Mouse (Mus musculus) brain, embryonic 14.5 days (tissue): Measurements from ENCODE around the gene Selenos.

Experiments used
- CTCF ChIP-seq: fragments of 200-500 bp; IDR thresholded peaks from 2 replicates; pipeline ENCODE4 v1.5.1; 2012; ENCODE audit warnings: inconsistent platforms, mild to moderate bottlenecking, moderate library complexity, borderline replicate concordance; ENCODE audit not compliant: insufficient read depth, insufficient read length; ENCODE audit errors: extremely low read depth
- POLR2A ChIP-seq: fragments of 200-500 bp; IDR thresholded peaks from 2 replicates; pipeline ENCODE4 v1.6.1; 2012; ENCODE audit warnings: mild to moderate bottlenecking, inconsistent platforms, borderline replicate concordance; ENCODE audit not compliant: poor library complexity, insufficient read depth, insufficient read length, severe bottlenecking; ENCODE audit errors: extremely low read depth

- no peak for TF ChIP-seq CTCF
- no peak for TF ChIP-seq POLR2A
These were observed 59.4 kb downstream of the Selenos start for GRCm38 (mm10) chr7:66138878-66139277.
